Mouse (Mus musculus): ENCODE data around the gene Arhgef26.

DNA sequence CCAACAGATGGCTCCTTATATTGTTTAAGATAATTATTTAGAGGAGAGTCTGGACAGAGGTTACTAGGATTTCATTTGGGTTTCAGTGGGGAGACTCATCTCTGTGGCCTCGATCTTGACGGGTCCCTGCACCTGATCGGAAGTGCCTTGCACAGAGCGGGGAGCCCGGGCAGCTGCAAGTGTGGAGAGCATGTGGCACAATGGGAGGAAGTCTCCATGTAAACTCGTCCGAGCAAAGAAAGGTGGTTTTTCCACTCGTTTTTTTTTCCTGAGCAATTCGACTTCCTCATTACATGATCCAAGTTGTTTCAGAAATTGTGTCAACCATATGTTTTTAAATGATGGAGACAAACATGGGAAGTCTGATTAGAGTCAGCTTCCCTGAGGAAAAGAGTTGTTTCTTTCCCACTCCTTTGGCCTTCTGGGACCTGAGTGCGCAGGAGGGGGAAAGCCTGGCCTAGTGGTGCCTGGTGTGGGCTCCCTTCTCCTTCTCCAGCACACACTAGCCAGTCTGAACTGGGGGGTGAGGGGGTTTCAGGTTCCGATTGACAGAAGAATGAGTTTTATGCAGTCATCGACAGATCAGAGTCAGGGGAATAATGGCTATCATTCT, 105.5 kb downstream of the Arhgef26 start:
- no peak for TF ChIP-seq CTCF (IDR thresholded peaks at IDR 0.05; ENCODE audit: low read depth, low read length)
- TF ChIP-seq TAL1 (conservative IDR thresholded peaks at IDR 0.05; ENCODE audit: low read depth, low read length), result no peak
- TF ChIP-seq GATA1 (IDR thresholded peaks at IDR 0.05; ENCODE audit: borderline replicate concordance, low read length), result no peak

Data from G1E (cell line).